Mouse (Mus musculus): ENCODE measurements around the gene Dip2b. TPM values are rescaled to one million over a fixed set of nuclear protein-coding genes. Genes with fewer than 3 reads are reported as not detected.

The Dip2b gene
- 2.2 and 2.7 TPM in 2 replicates for polyA plus RNA-seq (2012)

DNA sequence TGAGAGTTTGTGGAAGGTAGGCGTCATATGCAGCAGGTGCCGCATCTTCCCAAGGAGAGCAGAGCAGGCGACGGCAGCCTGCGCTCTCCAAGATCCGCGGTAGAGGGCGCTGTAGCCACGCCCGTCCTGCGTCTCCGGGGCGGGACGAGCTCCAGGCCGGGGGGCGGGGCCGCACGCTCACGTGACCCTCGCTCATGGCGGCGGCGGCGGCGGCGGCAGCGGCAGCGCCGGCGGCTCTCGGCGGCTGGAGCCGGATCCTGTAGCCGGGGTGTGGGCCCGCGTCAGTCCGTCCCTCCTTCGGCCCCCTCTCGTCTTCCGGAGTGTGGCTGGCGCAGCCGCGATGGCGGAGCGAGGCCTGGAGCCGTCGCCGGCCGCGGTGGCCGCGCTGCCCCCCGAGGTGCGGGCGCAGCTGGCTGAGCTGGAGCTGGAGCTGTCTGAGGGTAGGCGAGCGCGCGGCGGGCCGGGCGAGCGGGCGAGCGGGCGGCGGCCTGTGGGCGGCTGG, at the start of gene Dip2b:
TSS of gene Dip2b (plus strand) at position 195 of the 502 bp plus-strand sequence.

DNA sequence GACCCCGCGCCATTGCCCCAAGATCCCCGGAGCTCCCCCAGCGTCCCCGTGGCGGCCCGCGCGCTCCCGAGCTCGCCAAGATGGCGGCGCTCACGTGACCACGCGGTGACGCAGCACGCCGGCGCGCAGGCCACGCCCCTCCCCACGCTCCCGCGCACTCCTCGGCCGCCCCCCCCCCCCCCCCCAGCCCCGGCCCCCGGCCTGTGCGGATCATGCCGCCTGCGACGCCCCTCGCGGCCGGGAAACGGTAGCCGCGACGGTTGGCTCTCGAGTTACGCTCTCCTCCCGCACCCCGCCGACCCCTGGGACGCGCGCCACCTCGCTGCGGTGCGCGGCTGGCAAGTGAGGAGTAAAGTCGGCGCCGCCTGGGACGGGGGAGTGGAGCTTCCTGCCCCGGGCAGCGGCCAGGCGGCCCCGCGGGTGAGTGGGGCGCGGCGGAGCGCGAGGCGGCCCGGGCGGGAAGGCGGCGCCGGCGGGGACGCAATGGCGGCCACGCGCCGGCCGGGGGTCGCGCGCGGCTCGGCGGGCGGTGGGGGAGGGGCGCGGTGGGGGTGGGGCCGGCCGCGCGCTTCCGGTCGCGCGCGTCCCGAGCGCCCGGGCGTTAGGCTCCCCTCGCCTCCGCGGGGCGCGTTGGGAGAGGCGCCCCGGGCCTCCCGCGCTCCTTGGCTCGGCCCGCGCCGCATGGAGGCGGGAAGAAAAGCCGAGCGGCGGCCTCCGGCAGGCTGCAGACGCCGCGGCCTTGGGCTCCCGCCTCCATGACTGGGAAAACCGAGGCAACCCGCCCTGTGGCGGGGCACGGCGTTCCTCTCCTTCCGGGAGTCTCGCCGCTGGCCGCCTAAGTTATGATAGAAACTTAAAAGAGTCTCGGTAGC, 189.4 kb downstream of the Dip2b start, which contains the start of gene Atf1:
TSS of gene Atf1 (plus strand) at position 157 of the 872 bp plus-strand sequence.

Other genes starting within 250 kb of the Dip2b start
- 1.0 and 1.7 TPM in 2 replicates for gene Lima1, start 163.2 kb upstream of the Dip2b start, polyA plus RNA-seq (2012)
- not detected in 2 replicates for gene Fam186a, start 71.6 kb upstream of the Dip2b start, polyA plus RNA-seq (2012)
- 10.8 and 12.7 TPM in 2 replicates for gene Larp4, start 68.6 kb upstream of the Dip2b start, polyA plus RNA-seq (2012)
- 65.3 and 69.3 TPM in 2 replicates for gene Atf1, start 189.2 kb downstream of the Dip2b start, polyA plus RNA-seq (2012)
- not detected in 2 replicates for gene Tmprss12, start 242.2 kb downstream of the Dip2b start, polyA plus RNA-seq (2012)

Measured in megakaryocyte-erythroid progenitor cell, adult 5 weeks (primary cell).